Mouse (Mus musculus): ENCODE data around the gene Npsr1. TPM values are rescaled to one million over a fixed set of nuclear protein-coding genes. Genes with fewer than 3 reads are reported as not detected.

Npsr1 gene
- polyA plus RNA-seq, 1 experiment from 2014 or later, result not detected

DNA sequence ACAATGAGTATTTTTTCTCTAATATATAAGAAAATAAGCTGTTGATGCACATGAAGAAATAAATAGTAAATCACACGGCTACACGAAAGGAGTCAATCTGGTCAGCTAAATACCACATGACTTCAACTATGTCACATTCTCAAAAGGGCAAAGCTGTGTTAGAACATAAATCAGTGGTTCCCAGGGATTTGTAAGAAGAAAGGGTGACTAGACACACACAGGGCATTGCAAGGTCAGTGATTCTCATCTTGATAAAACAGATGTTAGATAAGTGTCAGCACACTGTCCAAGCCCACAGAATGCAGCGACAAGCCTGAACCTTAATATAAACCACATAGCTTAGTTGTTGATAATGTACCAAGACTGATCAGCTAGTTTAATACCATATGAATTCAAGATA is 184.8 kb downstream of the Npsr1 start:
- Histone ChIP-seq H3K27ac (ENCODE audit: low read length) (no peak overlapping the region), H3K4me1 (ENCODE audit: control insufficient read depth, low read depth, low read length) (peaks cover 20% of the 10 kb centered on the region), H3K9ac (ENCODE audit: low read depth, low read length) (no peak overlapping the region), H3K9me3 (replicated peaks; ENCODE audit: control insufficient read depth, low read length) (no peaks in the 10 kb centered on the region), H3K36me3 (ENCODE audit: control insufficient read depth, insufficient read depth) (no peaks in the 10 kb centered on the region), H3K4me3 (ENCODE audit: low read depth, low read length) (no peak overlapping the region), H3K4me2 (ENCODE audit: low read depth, low read length) (no peak overlapping the region), H3K27me3 (ENCODE audit: control insufficient read depth, insufficient read depth, low read depth, low read length) (no peaks in the 10 kb centered on the region)
- ATAC-seq (ENCODE audit: low read depth), result no peak
- 68% methylated on average over 3 of the region's 3 CpGs for WGBS (ENCODE audit: insufficient replicate concordance)

GRCm38 (mm10) chr9:24283071-24283470 is 185.3 kb downstream of the Npsr1 start:
- Histone ChIP-seq H3K4me1 (ENCODE audit: control insufficient read depth, low read depth, low read length) (peaks cover 20% of the 10 kb centered on the region), H3K9me3 (replicated peaks; ENCODE audit: control insufficient read depth, low read length) (no peaks in the 10 kb centered on the region), H3K27ac (ENCODE audit: low read length) (no peak overlapping the region), H3K9ac (ENCODE audit: low read depth, low read length) (no peak overlapping the region), H3K27me3 (ENCODE audit: control insufficient read depth, insufficient read depth, low read depth, low read length) (no peaks in the 10 kb centered on the region), H3K36me3 (ENCODE audit: control insufficient read depth, insufficient read depth) (no peaks in the 10 kb centered on the region), H3K4me2 (ENCODE audit: low read depth, low read length) (no peak overlapping the region), H3K4me3 (ENCODE audit: low read depth, low read length) (no peak overlapping the region)
- ATAC-seq (ENCODE audit: low read depth), result no peak
- WGBS (ENCODE audit: insufficient replicate concordance), result 38% methylated on average over 2 of the region's 2 CpGs

- H3K9ac ChIP-seq (ENCODE audit: low read depth, low read length), result no peak overlapping the region
- no peaks in the 10 kb centered on the region for H3K9me3 ChIP-seq (replicated peaks; ENCODE audit: control insufficient read depth, low read length)
- no peak for ATAC-seq (ENCODE audit: low read depth)
- H3K4me2 ChIP-seq (ENCODE audit: low read depth, low read length), result no peak overlapping the region
- no peaks in the 10 kb centered on the region for H3K27me3 ChIP-seq (ENCODE audit: control insufficient read depth, insufficient read depth, low read depth, low read length)
- H3K4me3 ChIP-seq (ENCODE audit: low read depth, low read length), result no peak overlapping the region
- no peaks in the 10 kb centered on the region for H3K36me3 ChIP-seq (ENCODE audit: control insufficient read depth, insufficient read depth)
- H3K27ac ChIP-seq (ENCODE audit: low read length), result no peak overlapping the region
- peaks cover 20% of the 10 kb centered on the region for H3K4me1 ChIP-seq (ENCODE audit: control insufficient read depth, low read depth, low read length)
Observed at GRCm38 (mm10) chr9:24283536-24283935, 185.7 kb downstream of the Npsr1 start.

DNA sequence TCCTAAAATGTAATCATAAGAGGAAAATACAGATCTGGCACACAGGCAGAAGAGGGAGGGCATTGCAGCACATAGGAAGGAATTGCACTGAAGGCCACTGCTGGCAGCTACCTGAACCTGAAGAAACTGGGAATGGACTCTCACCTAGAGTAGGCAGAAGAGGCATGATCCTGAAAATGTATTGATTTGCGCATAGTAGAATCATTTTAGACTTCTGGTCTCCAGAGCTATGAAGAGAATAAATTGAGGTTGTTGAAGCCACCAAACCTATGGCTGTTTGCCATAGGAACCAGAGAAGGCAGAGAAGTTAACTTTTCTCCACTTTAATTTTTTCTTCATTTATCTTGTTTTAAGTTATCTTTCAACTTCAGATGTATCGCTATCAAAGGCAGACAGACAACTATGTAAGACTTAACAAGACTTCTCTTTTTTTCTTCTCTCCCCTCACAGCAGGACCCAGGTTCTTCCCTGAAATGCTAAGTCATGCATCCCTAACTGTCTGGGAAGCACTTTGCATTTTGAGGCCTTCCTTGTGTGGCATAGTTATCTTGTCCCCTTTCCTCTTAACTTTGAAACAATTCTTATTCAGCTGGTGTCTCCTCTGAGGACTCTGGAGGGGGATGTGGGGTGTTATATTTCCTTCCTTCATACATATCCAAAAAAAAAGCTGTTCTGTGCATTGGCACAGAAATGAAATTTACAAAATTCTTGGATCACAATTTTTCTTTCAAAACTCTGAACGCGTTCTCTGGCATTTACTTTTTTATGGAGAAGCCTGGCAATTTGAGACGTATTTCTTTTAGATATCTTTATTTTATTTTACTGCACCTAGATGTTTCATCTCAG is 186.7 kb downstream of the Npsr1 start:
- 58% methylated on average over 5 of the region's 5 CpGs for WGBS (ENCODE audit: insufficient replicate concordance)
- Histone ChIP-seq H3K27ac (ENCODE audit: low read length) (no peak overlapping the region), H3K9ac (ENCODE audit: low read depth, low read length) (no peak overlapping the region), H3K36me3 (ENCODE audit: control insufficient read depth, insufficient read depth) (no peaks in the 10 kb centered on the region), H3K4me1 (ENCODE audit: control insufficient read depth, low read depth, low read length) (peaks cover 20% of the 10 kb centered on the region), H3K4me3 (ENCODE audit: low read depth, low read length) (no peak overlapping the region), H3K9me3 (replicated peaks; ENCODE audit: control insufficient read depth, low read length) (no peaks in the 10 kb centered on the region), H3K27me3 (ENCODE audit: control insufficient read depth, insufficient read depth, low read depth, low read length) (no peaks in the 10 kb centered on the region), H3K4me2 (ENCODE audit: low read depth, low read length) (no peak overlapping the region)
- ATAC-seq (ENCODE audit: low read depth), result 0 out of 2 replicates have a peak, but pooled peaks have one; percentile 22

- Histone ChIP-seq H3K27me3 (ENCODE audit: control insufficient read depth, insufficient read depth, low read depth, low read length) (no peaks in the 10 kb centered on the region), H3K36me3 (ENCODE audit: control insufficient read depth, insufficient read depth) (no peaks in the 10 kb centered on the region), H3K4me3 (ENCODE audit: low read depth, low read length) (no peak overlapping the region), H3K9me3 (replicated peaks; ENCODE audit: control insufficient read depth, low read length) (no peaks in the 10 kb centered on the region), H3K4me2 (ENCODE audit: low read depth, low read length) (no peak overlapping the region), H3K9ac (ENCODE audit: low read depth, low read length) (no peak overlapping the region), H3K27ac (ENCODE audit: low read length) (no peak overlapping the region), H3K4me1 (ENCODE audit: control insufficient read depth, low read depth, low read length) (peaks cover 20% of the 10 kb centered on the region)
- ATAC-seq (ENCODE audit: low read depth), result no peak
- 78% methylated on average over 5 of the region's 5 CpGs for whole genome bisulfite sequencing (ENCODE audit: insufficient replicate concordance)
Observed at GRCm38 (mm10) chr9:24285419-24285818, 187.6 kb downstream of the Npsr1 start.

GRCm38 (mm10) chr9:24291385-24291784 is 193.6 kb downstream of the Npsr1 start:
- WGBS (ENCODE audit: insufficient replicate concordance), result 31% methylated on average over 6 of the region's 6 CpGs
- H3K9me3 ChIP-seq (replicated peaks; ENCODE audit: control insufficient read depth, low read length), result no peaks in the 10 kb centered on the region
- H3K4me1 ChIP-seq (ENCODE audit: control insufficient read depth, low read depth, low read length), result no peaks in the 10 kb centered on the region
- no peak overlapping the region for H3K27ac ChIP-seq (ENCODE audit: low read length)
- no peaks in the 10 kb centered on the region for H3K36me3 ChIP-seq (ENCODE audit: control insufficient read depth, insufficient read depth)
- no peak overlapping the region for H3K4me3 ChIP-seq (ENCODE audit: low read depth, low read length)
- no peaks in the 10 kb centered on the region for H3K27me3 ChIP-seq (ENCODE audit: control insufficient read depth, insufficient read depth, low read depth, low read length)
- no peak overlapping the region for H3K4me2 ChIP-seq (ENCODE audit: low read depth, low read length)
- no peak overlapping the region for H3K9ac ChIP-seq (ENCODE audit: low read depth, low read length)
- ATAC-seq (ENCODE audit: low read depth), result no peak

GRCm38 (mm10) chr9:24293252-24293959 is 195.6 kb downstream of the Npsr1 start:
- H3K27ac ChIP-seq (ENCODE audit: low read length), result no peak overlapping the region
- ATAC-seq (ENCODE audit: low read depth), result no peak
- H3K36me3 ChIP-seq (ENCODE audit: control insufficient read depth, insufficient read depth), result no peaks in the 10 kb centered on the region
- H3K27me3 ChIP-seq (ENCODE audit: control insufficient read depth, insufficient read depth, low read depth, low read length), result no peaks in the 10 kb centered on the region
- H3K4me2 ChIP-seq (ENCODE audit: low read depth, low read length), result no peak overlapping the region
- no peaks in the 10 kb centered on the region for H3K9me3 ChIP-seq (replicated peaks; ENCODE audit: control insufficient read depth, low read length)
- H3K9ac ChIP-seq (ENCODE audit: low read depth, low read length), result no peak overlapping the region
- WGBS (ENCODE audit: insufficient replicate concordance), result 61% methylated on average over 12 of the region's 12 CpGs
- H3K4me3 ChIP-seq (ENCODE audit: low read depth, low read length), result no peak overlapping the region
- H3K4me1 ChIP-seq (ENCODE audit: control insufficient read depth, low read depth, low read length), result no peaks in the 10 kb centered on the region

DNA sequence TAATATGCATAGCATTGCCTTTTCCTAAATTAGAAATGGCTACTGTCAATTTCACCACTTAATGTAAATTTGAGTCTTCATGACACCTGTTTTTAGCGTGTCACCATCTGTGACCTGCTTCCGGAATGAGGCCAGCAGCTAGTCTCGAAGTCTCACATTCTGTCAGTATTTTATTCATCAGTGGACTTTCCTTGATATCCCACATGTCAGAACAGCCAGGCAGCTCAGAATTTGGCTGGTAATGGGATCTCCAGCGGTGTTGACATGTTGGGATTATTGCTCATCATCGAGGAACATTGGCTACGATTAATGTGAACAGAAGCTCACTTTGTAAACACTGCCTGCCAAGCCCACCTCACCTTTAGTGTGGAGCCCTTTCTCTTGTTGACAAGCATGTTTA is 205.1 kb downstream of the Npsr1 start:
- H3K36me3 ChIP-seq (ENCODE audit: control insufficient read depth, insufficient read depth), result no peaks in the 10 kb centered on the region
- no peak overlapping the region for H3K4me2 ChIP-seq (ENCODE audit: low read depth, low read length)
- 75% methylated on average over 6 of the region's 6 CpGs for WGBS (ENCODE audit: insufficient replicate concordance)
- no peak overlapping the region for H3K9ac ChIP-seq (ENCODE audit: low read depth, low read length)
- H3K4me1 ChIP-seq (ENCODE audit: control insufficient read depth, low read depth, low read length), result no peaks in the 10 kb centered on the region
- no peak overlapping the region for H3K27ac ChIP-seq (ENCODE audit: low read length)
- H3K4me3 ChIP-seq (ENCODE audit: low read depth, low read length), result no peak overlapping the region
- no peaks in the 10 kb centered on the region for H3K27me3 ChIP-seq (ENCODE audit: control insufficient read depth, insufficient read depth, low read depth, low read length)
- no peak for ATAC-seq (ENCODE audit: low read depth)
- H3K9me3 ChIP-seq (replicated peaks; ENCODE audit: control insufficient read depth, low read length), result no peaks in the 10 kb centered on the region

GRCm38 (mm10) chr9:24306990-24307389 is 209.2 kb downstream of the Npsr1 start:
- no peak for ATAC-seq (ENCODE audit: low read depth)
- Histone ChIP-seq H3K4me1 (ENCODE audit: control insufficient read depth, low read depth, low read length) (no peaks in the 10 kb centered on the region), H3K27me3 (ENCODE audit: control insufficient read depth, insufficient read depth, low read depth, low read length) (no peaks in the 10 kb centered on the region), H3K9me3 (replicated peaks; ENCODE audit: control insufficient read depth, low read length) (no peaks in the 10 kb centered on the region), H3K27ac (ENCODE audit: low read length) (no peak overlapping the region), H3K4me3 (ENCODE audit: low read depth, low read length) (no peak overlapping the region), H3K36me3 (ENCODE audit: control insufficient read depth, insufficient read depth) (no peaks in the 10 kb centered on the region), H3K9ac (ENCODE audit: low read depth, low read length) (no peak overlapping the region), H3K4me2 (ENCODE audit: low read depth, low read length) (no peak overlapping the region)
- 51% methylated on average over 5 of the region's 5 CpGs for WGBS (ENCODE audit: insufficient replicate concordance)
